Mouse (Mus musculus): ENCODE measurements around the gene Cdkn1c. TPM values are rescaled to one million over a fixed set of nuclear protein-coding genes. Genes with fewer than 3 reads are reported as not detected.
A peak's percentile ranks its signal among the peaks of the same experiment; 100 is the strongest.

Cdkn1c gene
- 1 to 10 TPM; 4.4 to 9.9 (median 7.0) TPM for total RNA-seq (2022)

DNA sequence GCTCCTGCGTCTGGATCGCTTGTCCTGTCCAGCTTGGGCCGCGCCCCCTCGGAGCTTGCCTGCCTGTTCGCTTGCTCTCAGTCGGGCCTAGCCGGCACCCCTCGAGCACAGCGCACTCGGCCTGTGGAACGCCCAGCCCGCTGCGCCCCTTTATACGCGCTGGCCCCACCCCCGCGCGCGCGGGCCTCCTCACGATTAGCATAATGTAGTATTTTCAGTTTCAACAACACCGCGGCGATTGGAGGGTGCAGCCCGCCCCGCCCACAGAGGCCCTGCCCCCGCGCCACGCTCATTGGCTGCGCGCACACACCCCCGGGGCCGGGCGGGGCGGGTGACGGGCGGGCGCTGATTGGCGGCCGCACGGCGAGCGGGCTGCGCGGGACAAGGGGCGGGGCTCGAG, at the start of gene Cdkn1c:
Gene Cdkn1c (minus strand): TSS at position 177 of the 400 bp plus-strand sequence.
- DNase-seq (ENCODE audit: low spot score in 2 of 2): peak; percentile 64 to 72

DNA sequence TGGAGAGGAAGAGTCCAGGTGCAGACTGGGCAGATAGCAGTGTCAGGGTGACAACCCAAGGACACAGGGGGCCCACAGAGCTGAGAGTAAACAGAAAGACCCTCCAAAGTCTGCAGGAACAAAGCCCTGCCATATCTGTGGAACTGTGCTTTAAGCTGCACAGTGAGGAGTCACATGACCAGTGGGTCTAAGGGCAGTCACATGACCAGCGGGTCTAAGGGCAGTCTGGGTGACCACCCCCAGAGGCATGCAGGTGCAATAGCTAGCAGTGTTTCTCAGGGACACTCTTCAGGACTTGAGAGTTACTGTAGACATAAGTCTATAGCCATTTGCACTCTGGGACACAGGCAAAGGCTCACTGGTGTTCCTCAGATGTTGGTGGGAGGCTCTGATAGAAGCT, 48.7 kb upstream of the Cdkn1c start:
- no peak for DNase-seq (ENCODE audit: low spot score in 2 of 2)

DNA sequence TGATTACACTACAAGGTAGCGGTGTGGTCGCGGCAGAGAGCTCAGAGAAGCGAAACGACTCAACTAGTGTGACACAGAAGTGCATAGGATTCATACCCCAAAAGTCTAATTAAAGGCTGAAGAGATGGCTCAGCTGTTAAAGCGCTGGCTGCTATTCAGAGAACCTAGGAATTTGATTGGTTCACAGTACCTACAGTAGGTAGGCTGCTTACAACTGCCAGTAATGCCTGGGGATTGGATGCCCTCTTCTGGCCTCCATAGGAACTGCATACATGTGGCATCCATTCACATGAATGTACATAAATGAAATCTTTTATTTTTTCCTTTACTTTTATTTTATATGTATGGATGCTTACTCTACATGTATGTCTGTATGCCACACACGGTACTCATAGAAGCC, 45.8 kb upstream of the Cdkn1c start:
- DNase-seq (ENCODE audit: low spot score in 2 of 2): peak in 1 of 2 experiments; percentile 43

DNA sequence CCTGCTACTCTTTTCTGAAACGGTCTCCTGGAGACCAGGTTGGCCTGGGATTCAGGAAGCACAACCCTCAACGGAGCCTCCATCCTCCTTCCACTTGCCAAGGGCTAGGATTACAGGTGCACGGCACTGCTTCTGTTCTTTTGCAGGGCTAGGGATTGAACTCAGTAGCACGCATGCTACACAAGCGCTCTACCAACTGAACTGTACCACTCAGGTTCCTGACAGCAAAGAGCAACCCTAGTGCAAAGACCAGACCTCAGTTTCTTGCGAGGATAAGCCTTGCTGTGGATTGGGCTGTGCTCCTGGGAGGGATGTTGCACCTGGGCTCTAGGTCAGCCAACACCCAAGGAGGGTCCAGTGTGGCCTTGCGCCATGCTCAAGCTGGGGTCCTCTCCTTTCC, 45.4 kb upstream of the Cdkn1c start:
- DNase-seq (ENCODE audit: low spot score in 2 of 2): no peak

DNA sequence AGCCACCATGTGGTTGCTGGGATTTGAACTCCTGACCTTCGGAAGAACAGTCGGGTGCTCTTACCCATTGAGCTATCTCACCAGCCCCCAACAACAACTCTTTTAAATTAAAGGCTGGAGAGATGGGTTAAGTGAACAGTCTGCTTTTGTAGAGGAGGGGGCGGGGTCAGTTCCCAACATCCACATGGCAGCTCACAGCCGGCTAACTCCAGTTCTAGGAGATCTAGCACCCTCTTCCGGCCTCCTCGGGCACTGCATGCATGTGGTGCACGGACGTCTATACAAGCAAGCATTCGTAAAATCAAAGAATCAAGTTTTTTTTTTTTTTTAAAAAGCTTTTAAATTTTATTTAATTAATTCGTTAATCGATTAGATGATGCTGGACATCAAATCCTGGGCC, 45.0 kb upstream of the Cdkn1c start:
- DNase-seq (ENCODE audit: low spot score in 2 of 2): peak; percentile 26 to 75

DNA sequence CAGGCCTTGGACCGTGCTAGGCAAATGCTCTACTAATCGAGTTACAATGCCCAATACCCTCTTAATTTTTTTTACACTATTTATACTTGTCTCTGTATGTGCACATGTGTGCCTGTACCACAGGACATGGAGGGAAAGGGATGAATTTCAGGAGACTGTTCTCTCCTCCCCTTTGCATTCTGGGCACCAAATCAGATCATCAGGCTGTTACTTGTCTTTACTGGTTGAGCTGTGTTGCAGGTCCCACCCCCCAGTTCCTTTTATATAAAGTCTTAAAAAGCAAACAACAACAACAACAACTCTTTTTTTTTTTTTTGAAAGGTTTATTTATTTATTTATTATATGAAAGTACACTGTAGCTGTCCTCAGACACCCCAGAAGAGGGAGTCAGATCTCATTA, 44.6 kb upstream of the Cdkn1c start:
- DNase-seq (ENCODE audit: low spot score in 2 of 2): no peak

DNA sequence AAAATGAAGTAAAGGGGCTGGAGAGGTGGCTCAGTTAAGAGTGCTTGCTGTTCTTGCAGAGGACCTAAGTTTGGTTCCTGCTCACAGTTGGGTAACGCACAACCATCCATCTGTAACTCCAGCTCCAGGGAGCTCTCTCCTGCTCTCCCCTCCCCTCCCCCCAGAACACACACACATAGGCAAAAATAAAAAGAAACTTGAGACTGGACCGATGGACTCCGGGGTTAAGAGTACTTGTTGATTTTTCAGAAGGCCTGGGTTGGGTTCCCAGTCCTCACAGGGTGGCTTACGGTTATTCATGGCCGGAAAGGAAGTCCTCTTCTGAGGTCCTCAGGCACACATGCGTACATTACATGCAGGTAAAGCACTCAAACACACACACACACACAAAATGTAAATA, 43.1 kb upstream of the Cdkn1c start:
- no peak for DNase-seq (ENCODE audit: low spot score in 2 of 2)

DNA sequence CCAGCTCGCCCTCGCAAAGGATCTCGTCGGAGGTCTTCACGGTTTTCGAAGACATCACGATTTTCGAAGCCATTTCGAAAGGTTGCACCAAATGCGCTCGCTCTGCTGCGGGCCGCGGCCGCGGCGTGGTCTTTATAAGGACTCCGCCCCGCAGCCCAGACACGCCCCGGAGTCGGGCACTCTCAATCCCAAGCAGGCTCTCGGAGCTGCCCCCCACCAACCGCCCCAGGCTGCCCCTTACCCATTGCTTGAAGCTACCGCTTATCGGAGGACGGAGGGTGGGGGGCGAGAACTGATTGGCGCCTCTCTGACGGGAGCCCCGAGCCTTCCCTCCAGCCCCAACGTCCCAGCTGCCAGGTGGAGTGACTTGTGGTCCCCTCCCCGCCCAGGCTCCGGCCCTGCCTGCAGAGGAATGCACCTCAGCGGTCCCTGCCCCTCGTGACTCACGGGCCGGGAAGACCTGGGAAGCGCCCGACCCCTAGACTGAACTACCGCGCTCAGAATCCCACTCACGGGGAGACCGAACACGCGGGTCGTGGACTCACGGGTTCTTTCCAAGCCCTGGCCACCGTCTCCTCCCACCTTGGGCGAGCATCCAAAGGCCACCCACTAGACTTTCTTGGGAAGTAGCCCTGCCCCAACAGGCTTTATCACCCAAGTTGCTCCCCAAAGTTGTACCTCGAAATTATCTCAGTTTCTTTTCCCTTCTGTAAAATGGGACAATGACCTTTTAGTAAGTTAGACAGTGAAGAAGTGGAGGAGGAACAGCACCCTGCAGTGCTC, 41.8 kb upstream of the Cdkn1c start, which contains the start of gene Phlda2:
Gene Phlda2 (minus strand): TSS at position 733 of the 783 bp plus-strand sequence.
- DNase-seq (ENCODE audit: low spot score in 2 of 2): no peak

DNA sequence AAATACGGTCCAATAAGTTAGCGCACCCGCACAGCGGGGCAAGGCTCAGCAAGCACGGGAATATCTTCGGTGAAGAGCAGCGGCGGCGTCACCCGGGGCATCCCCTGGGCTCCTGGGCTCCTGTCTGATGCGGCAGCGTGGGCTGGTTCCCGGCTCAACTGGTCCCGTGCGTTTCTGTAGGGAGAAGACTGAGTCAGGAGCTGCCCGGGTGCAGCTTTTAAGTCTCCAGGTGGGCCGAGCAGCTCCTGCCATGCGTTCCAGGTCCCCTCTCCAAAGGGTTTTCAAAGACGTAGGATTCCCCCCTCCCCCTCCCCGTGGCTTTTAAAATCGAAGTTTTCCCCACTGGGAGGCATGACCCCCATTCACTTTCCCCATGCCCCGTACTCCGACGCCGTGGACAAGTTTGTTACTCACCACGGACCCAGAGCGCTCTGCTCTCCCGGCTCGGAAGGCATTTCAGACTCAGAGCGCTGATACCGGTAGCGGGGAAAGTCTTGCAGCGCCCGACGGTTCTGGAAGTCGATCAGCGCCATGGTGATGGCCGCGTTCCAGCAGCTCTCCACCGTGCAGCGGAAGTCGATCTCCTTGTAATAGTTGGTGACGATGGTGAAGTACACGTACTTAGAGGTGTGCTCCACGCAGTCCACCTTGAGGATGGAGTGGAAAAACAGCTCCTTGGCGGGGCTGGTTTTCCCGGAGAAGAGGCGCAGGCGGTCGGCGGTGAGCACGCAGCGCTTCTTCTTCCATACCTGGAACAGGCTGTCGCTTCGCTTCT, 41.0 kb upstream of the Cdkn1c start:
- DNase-seq (ENCODE audit: low spot score in 2 of 2): peak in 1 of 2 experiments; percentile 16

DNA sequence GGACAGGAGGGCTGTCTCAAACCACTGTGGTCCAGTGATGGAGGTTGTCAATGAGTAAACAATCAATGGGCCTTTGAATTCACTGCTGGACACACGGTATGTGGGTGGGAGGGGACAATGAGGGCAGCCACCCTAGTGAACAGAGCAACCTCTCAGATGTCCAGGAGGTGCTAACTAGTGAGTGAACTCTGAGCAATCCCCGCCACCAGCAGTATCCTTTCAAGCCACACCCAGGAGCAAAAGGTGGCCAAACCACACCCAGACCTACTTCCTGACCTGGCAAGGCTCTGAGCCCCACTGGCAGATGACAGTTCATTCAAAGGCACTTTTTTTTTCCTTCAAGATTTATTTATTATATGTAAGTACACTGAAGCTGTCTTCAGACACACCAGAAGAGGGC, 40.1 kb upstream of the Cdkn1c start:
- no peak for DNase-seq (ENCODE audit: low spot score in 2 of 2)

DNA sequence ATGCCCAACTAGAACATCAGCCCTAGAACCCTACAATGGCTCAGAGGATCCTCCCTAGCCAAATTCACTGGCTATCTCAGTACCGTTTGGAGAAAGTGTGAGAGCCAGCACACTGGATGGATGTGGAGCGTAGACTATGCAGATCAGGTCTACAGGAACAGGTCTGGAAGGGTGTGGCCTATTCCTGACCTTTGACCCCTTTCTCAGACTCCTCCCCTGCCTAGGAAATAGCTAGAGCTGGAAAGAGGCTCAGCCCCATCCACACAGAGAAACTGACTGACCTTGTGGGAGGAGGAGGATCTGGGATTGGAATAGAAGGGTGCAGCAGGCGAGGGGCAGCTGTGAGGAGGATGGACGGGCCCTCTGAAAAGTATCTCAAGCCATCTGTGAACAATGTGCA, 37.7 kb upstream of the Cdkn1c start:
- no peak for DNase-seq (ENCODE audit: low spot score in 2 of 2)

DNA sequence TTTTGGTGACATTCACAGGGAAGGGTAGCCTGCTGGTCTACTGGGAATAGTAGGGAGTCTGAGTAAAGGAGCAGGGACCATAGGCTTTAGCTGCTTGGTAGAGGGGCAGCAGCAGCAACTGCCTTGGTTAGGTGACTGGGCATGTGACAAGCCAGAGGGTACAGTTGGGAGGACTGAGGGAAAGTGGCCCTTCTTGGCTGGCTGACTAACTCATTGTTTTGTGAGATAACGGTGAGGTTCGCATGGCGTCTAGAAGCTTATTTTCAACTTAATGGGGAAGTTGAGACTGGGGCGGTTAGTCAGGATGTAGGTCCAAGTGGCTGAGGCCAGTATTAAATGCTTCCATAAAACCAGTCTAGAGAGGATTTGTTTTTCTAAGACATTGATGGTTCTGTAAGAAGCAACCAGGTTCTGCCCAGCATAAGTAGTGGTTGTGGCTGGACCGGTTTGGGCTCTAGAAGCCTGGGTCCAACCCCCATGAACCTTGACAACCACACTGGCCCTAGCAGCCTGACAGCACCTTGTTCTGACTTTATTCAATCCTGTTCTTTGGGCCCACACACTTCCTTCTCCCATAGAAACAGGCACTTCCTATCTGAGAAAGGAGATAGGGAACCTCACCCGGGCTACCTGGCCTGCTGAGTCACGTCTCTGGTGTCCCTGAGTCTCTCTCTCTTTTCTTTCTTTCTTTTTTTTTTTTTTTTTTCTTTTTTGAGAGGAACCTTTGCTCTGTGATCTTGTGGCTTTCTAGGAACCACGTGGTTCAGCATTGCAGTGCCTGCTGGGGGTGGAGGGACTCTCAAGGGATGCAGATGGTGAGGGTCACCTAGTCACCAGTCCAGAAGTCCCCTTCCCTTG, 34.5 kb upstream of the Cdkn1c start:
- DNase-seq (ENCODE audit: low spot score in 2 of 2): no peak

DNA sequence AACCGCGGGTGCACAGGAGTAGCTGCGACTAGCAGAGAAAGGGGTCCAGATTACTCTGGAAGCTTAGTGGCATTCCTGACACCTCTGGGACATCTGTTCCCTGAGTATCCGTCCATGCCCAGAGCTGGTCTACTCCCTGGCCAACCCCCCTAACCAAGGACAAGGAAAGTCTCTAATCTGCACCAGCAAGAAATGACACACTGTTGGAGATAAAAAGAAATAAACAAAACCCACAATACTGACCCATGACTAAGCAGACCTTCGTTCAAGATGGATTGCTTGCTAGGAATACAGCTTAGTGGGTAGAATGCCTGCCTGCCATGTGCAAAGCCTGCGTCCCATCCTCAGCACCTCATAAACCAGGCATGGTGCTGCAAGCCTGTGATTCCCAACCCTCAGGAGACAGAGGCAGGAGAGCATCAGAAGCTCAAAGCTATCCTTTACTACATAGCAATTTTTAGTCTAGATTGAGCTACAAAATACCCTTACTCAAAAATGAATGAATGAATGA, 32.8 kb upstream of the Cdkn1c start:
- DNase-seq (ENCODE audit: low spot score in 2 of 2): no peak

DNA sequence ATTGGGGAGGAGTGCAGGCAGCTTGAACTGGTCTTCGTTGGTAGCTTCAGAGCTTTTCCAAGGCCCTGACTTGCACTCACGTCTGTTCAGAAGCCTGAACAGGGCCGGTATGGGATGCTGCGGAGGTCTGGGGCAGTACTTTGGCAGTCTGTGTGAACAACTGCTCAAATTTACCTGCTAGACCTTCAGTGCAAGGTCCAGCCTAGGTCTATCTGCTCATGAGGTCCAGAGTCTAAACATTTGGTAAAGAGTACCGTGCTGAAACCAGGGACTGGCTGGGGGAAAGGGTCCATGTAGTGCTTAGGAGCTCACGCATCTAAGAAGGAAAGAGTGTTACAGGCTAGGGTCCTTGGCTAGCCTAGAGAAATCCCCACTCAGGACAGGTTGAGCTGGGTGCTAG, 28.9 kb upstream of the Cdkn1c start:
- no peak for DNase-seq (ENCODE audit: low spot score in 2 of 2)

DNA sequence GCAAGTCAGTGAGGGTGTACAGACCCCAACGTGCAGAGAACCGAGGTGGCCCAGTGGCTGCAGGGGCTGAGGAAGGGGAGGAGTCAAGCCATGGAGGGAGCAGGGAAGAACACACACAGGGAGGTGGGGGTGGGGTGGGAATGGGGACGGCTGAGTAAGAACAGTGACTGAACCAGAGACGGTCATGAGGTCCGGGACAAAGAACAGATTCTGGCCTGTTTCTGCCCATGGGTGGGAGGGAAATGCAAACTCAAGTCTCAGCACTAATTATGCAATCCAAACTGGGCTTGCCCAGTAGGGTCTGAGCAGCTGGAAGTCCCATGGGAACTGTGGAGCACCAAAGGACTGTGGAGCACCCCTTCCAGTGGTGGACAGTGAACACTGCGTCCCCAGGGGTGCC, 21.7 kb upstream of the Cdkn1c start:
- DNase-seq (ENCODE audit: low spot score in 2 of 2): no peak

DNA sequence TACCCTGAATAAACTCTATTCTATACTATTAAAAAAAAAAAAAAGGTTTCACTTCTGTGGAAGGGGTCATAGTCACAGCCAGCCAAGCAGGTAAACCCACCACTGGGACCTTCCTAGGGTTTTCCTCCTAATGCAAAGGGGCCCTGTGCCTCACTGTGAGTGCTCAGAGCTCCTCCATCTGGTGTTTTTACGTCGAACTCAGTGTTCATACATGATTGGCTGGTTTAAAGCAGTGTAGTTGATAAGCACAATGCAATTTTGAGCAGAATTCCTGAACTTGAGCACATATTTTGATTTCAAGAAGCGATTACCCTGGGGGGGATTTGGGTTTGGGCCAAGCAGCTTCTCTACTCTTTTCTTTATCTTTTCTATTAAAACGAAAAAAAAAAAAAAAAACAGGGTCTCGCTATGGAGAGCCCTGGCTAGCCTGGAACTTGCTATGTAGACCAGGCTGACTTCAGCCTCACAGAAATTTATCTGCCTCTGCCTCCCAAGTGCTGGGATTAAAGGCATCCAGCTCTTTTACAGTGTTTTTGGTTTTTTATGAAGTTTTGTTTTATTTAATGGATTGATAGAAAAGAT, 21.0 kb upstream of the Cdkn1c start:
- no peak for DNase-seq (ENCODE audit: low spot score in 2 of 2)

DNA sequence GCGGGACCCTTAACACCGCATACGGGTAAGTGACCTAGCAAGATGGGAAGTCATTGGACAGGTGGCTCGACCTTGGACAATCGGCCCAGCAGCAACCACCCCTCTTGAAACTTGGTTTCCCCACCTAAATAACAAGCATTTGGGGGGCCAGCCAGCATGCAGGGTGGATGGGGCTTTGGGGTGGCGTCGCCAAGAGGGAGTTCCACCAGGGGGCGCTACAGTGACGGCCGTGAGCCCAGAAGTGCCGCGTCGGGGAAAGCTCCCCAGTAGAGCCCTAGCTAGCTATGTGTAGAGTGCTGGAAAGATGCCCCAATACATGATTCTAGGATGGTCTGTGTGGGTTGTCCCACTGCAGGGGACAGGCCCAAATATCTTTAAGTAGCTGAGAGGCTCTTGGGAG, 19.6 kb upstream of the Cdkn1c start:
- no peak for DNase-seq (ENCODE audit: low spot score in 2 of 2)

DNA sequence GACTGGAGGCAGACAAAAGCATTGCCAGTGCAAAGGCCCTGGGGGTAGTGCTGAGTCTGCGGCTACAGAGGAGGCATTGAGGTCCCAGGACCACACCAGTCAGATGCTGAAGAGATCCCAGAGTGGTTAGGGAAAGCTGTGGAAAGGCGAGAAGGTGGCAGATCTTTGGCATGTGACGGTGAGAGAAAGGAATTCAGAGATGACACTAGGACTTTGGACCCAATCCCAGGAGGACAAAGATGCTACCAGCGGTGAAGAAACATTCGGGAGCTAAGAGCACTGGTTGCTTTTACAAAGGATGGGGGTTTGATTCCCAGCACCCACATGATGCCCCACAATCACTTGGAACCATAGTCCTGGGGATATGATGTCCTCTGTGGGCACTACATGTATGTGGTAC, 16.9 kb upstream of the Cdkn1c start:
- no peak for DNase-seq (ENCODE audit: low spot score in 2 of 2)

DNA sequence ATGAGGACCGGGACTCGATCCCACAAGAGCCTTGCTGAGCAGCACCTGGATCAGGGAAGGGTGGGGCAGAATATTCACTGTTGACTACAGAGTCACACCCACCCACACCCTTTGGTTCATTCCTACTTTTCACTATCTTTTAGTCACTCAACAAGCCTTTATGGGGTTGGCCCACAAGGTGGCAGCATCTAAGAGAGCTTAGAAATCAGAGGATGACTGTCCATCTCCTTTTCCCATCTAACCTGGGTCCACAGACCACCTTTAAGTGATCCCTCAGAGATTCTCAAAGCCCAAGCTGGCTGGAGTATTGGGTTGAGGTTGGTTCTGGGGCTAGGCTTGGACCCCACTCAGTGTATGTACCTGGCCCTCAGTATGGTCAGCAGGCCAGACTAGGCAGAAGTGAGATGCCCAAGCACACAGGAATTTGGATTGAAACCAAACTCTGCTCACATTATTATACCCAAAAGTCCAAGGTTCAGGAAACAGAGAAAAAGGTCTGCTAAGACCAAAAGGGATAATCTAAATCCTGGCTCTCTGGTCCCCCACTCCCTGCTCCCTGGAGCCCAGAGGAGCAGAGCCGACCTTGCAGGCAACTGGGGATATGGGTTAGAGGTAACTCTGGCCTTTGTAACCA, 16.0 kb upstream of the Cdkn1c start:
- no peak for DNase-seq (ENCODE audit: low spot score in 2 of 2)

DNA sequence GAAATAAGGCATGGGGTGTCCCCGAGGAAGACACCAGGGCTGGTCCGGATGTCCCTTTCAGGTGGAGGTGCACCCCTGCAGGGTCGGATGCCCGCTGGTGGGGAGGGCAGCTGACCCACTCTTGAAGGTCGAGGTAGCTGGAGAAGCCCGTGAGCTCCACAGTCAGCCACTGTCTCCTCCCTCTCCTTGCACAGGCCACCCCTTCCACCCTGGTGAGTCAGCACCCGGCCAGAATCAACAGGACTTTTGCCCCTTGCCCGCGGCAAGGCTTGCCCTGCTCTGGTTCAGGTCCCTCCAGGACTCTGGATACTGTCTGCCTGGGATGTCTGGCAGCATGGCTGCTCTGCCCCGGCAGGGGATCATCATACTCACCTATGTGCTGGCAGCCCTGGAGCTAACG, 15.0 kb upstream of the Cdkn1c start:
- no peak for DNase-seq (ENCODE audit: low spot score in 2 of 2)

DNA sequence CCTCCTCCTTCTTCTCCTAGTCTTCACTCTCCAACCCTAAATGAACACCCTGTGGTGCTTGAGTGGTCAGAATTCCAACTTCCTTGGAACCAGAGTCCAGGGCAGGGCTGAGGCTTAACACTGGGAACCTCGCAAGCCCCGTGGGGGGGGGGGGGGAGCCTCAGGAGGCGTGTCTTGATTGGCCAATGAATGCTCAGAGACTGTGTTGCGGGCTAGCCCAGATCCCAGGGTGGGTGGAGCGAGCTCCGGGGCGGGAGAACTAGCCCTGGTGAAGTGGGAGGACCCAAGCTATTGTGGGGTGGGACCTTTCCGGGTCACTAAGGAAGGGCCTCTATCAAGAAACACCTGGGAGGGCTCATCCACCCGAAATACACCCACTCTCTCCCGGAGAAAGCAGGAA, 14.0 kb upstream of the Cdkn1c start:
- no peak for DNase-seq (ENCODE audit: low spot score in 2 of 2)

All from layer of hippocampus, adult 8-10 months (tissue).